Mouse (Mus musculus): ENCODE data around the gene Zfp354b. TPM values are rescaled to one million over a fixed set of nuclear protein-coding genes. Genes with fewer than 3 reads are reported as not detected.
A peak's percentile ranks its signal among the peaks of the same experiment; 100 is the strongest.

Zfp354b gene
- polyA plus RNA-seq, 1 experiment from 2014 or later, result 2.0 TPM

GRCm38 (mm10) chr11:50892441-50892840 is 39.0 kb downstream of the Zfp354b start:
- 47% methylated on average over 2 of the region's 2 CpGs for WGBS

GRCm38 (mm10) chr11:50887390-50888128 is 43.9 kb downstream of the Zfp354b start, which contains the start of gene Zfp454:
Gene Zfp454, minus strand, starts transcription at chr11:50887651.
- Histone ChIP-seq H3K27ac (ENCODE audit: low read length) (peak within 1 kb of the TSS; percentile 34; the same call in 1 of the 2 replicates), H3K4me3 (ENCODE audit: low read length) (peak within 1 kb of the TSS; percentile 52), H3K9ac (ENCODE audit: low read length) (peak within 1 kb of the TSS; percentile 64), H3K4me2 (ENCODE audit: low read depth, low read length) (peak within 1 kb of the TSS; percentile 75), H3K9me3 (ENCODE audit: control insufficient read depth, low read length) (peaks cover 3% of the 10 kb centered on the region; the same call in 1 of the 2 replicates), H3K27me3 (ENCODE audit: control insufficient read depth, insufficient read depth, low read depth, low read length) (no peaks in the 10 kb centered on the region), H3K4me1 (replicated peaks; ENCODE audit: control insufficient read depth, insufficient read depth, low read length) (peaks cover 6% of the 10 kb centered on the region; the same call in 1 of the 2 replicates), H3K36me3 (ENCODE audit: control insufficient read depth, insufficient read depth, low read length) (no peaks in the 10 kb centered on the region)
- peak; percentile 98 for ATAC-seq (ENCODE audit: low read depth)
- WGBS, result 4% methylated on average over 26 of the region's 26 CpGs

More at GRCm38 (mm10) chr11:50892441-50892840, 39.0 kb downstream of the Zfp354b start:
- Histone ChIP-seq H3K4me2 (ENCODE audit: low read depth, low read length) (no peak overlapping the region), H3K27me3 (ENCODE audit: control insufficient read depth, insufficient read depth, low read depth, low read length) (no peaks in the 10 kb centered on the region), H3K4me3 (ENCODE audit: low read length) (no peak overlapping the region), H3K9me3 (ENCODE audit: control insufficient read depth, low read length) (peaks cover 11% of the 10 kb centered on the region; the same call in 1 of the 2 replicates), H3K4me1 (replicated peaks; ENCODE audit: control insufficient read depth, insufficient read depth, low read length) (no peaks in the 10 kb centered on the region), H3K36me3 (ENCODE audit: control insufficient read depth, insufficient read depth, low read length) (no peaks in the 10 kb centered on the region), H3K9ac (ENCODE audit: low read length) (no peak overlapping the region), H3K27ac (ENCODE audit: low read length) (no peak overlapping the region)
- no peak for ATAC-seq (ENCODE audit: low read depth)

DNA sequence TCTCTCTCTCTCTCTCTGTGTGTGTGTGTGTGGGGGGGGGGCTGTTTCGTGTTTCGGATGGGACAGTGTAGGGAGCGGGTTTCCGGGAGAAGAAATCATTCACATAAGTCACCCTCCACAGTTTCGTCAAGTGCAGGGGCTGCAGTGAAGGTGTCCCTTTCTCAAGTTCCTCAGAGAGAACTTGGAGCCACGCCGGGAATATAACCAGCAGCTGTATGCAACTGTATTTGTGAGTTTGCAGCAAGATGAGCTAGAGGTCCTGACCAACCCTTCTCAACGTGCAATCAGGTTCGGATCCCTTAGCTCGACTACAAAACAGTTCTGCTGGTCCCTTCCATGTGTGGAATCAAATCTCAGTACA is 44.5 kb downstream of the Zfp354b start:
- no peaks in the 10 kb centered on the region for H3K27me3 ChIP-seq (ENCODE audit: control insufficient read depth, insufficient read depth, low read depth, low read length)
- no peaks in the 10 kb centered on the region for H3K9me3 ChIP-seq (ENCODE audit: control insufficient read depth, low read length)
- H3K36me3 ChIP-seq (ENCODE audit: control insufficient read depth, insufficient read depth, low read length), result 0 out of 2 replicates have a peak, but pooled peaks cover 2% of the 10 kb centered on the region
- H3K27ac ChIP-seq (ENCODE audit: low read length), result peak overlapping the region; percentile 34; the same call in 1 of the 2 replicates
- peak; percentile 27 for ATAC-seq (ENCODE audit: low read depth)
- peak overlapping the region; percentile 52 for H3K4me3 ChIP-seq (ENCODE audit: low read length)
- 4% methylated on average over 10 of the region's 10 CpGs for WGBS
- H3K4me2 ChIP-seq (ENCODE audit: low read depth, low read length), result peak overlapping the region; percentile 75
- peaks cover 6% of the 10 kb centered on the region; the same call in 1 of the 2 replicates for H3K4me1 ChIP-seq (replicated peaks; ENCODE audit: control insufficient read depth, insufficient read depth, low read length)
- H3K9ac ChIP-seq (ENCODE audit: low read length), result peak overlapping the region; percentile 64

- Histone ChIP-seq H3K36me3 (ENCODE audit: control insufficient read depth, insufficient read depth, low read length) (0 out of 2 replicates have a peak, but pooled peaks cover 2% of the 10 kb centered on the region), H3K4me1 (replicated peaks; ENCODE audit: control insufficient read depth, insufficient read depth, low read length) (peaks cover 6% of the 10 kb centered on the region; the same call in 1 of the 2 replicates), H3K27me3 (ENCODE audit: control insufficient read depth, insufficient read depth, low read depth, low read length) (no peaks in the 10 kb centered on the region), H3K9me3 (ENCODE audit: control insufficient read depth, low read length) (no peaks in the 10 kb centered on the region), H3K4me3 (ENCODE audit: low read length) (peak overlapping the region; percentile 52), H3K4me2 (ENCODE audit: low read depth, low read length) (peak overlapping the region; percentile 75), H3K9ac (ENCODE audit: low read length) (peak overlapping the region; percentile 64), H3K27ac (ENCODE audit: low read length) (no peak overlapping the region)
- WGBS, result 36% methylated on average over 8 of the region's 8 CpGs
- ATAC-seq (ENCODE audit: low read depth), result no peak
These were observed 45.1 kb downstream of the Zfp354b start for GRCm38 (mm10) chr11:50886231-50886932.

- peaks cover 10% of the 10 kb centered on the region for H3K36me3 ChIP-seq (ENCODE audit: control insufficient read depth, insufficient read depth, low read length)
- no peaks in the 10 kb centered on the region for H3K9me3 ChIP-seq (ENCODE audit: control insufficient read depth, low read length)
- H3K4me3 ChIP-seq (ENCODE audit: low read length), result no peak overlapping the region
- H3K27ac ChIP-seq (ENCODE audit: low read length), result no peak overlapping the region
- H3K4me1 ChIP-seq (replicated peaks; ENCODE audit: control insufficient read depth, insufficient read depth, low read length), result peaks cover 6% of the 10 kb centered on the region; the same call in 1 of the 2 replicates
- 85% methylated on average over 3 of the region's 3 CpGs for WGBS
- H3K27me3 ChIP-seq (ENCODE audit: control insufficient read depth, insufficient read depth, low read depth, low read length), result no peaks in the 10 kb centered on the region
- H3K4me2 ChIP-seq (ENCODE audit: low read depth, low read length), result no peak overlapping the region
- H3K9ac ChIP-seq (ENCODE audit: low read length), result no peak overlapping the region
- ATAC-seq (ENCODE audit: low read depth), result no peak
These were observed 47.7 kb downstream of the Zfp354b start for GRCm38 (mm10) chr11:50883756-50884155.

GRCm38 (mm10) chr11:50878641-50879040 is 52.8 kb downstream of the Zfp354b start:
- Histone ChIP-seq H3K9me3 (ENCODE audit: control insufficient read depth, low read length) (peaks cover 4% of the 10 kb centered on the region; the same call in 1 of the 2 replicates), H3K36me3 (ENCODE audit: control insufficient read depth, insufficient read depth, low read length) (peaks cover 27% of the 10 kb centered on the region), H3K4me1 (replicated peaks; ENCODE audit: control insufficient read depth, insufficient read depth, low read length) (no peaks in the 10 kb centered on the region), H3K9ac (ENCODE audit: low read length) (no peak overlapping the region), H3K27me3 (ENCODE audit: control insufficient read depth, insufficient read depth, low read depth, low read length) (no peaks in the 10 kb centered on the region), H3K4me3 (ENCODE audit: low read length) (no peak overlapping the region), H3K27ac (ENCODE audit: low read length) (no peak overlapping the region), H3K4me2 (ENCODE audit: low read depth, low read length) (no peak overlapping the region)
- WGBS, result 85% methylated on average over 3 of the region's 3 CpGs
- ATAC-seq (ENCODE audit: low read depth), result no peak

Other genes with a start within 250 kb of the Zfp354b start
- 19.3 and 24.7 TPM in 2 replicates for gene Zfp354c, start 103.9 kb downstream of the Zfp354b start, polyA plus RNA-seq (2015; fragmentation: Nextera tagmentation; extraction: Ambion mirVana)
- 0.45 and 0.63 TPM in 2 replicates for gene Zfp879, start 90.1 kb downstream of the Zfp354b start, polyA plus RNA-seq (2015; fragmentation: Nextera tagmentation; extraction: Ambion mirVana)
- gene Grm6, start 80.9 kb downstream of the Zfp354b start, polyA plus RNA-seq (2015; fragmentation: Nextera tagmentation; extraction: Ambion mirVana), result not detected in 2 replicates
- 7.3 and 8.3 TPM in 2 replicates for gene Zfp454, start 44.0 kb downstream of the Zfp354b start, polyA plus RNA-seq (2015; fragmentation: Nextera tagmentation; extraction: Ambion mirVana)
- 11.1 and 11.4 TPM in 2 replicates for gene Zfp2, start 15.5 kb downstream of the Zfp354b start, polyA plus RNA-seq (2015; fragmentation: Nextera tagmentation; extraction: Ambion mirVana)
- gene 4933414I15Rik, start 12.1 kb upstream of the Zfp354b start, polyA plus RNA-seq (2015; fragmentation: Nextera tagmentation; extraction: Ambion mirVana), result not detected in 2 replicates
- gene Prop1, start 22.1 kb upstream of the Zfp354b start, polyA plus RNA-seq (2015; fragmentation: Nextera tagmentation; extraction: Ambion mirVana), result not detected in 2 replicates
- gene Olfr1378, start 34.9 kb upstream of the Zfp354b start, polyA plus RNA-seq (2015; fragmentation: Nextera tagmentation; extraction: Ambion mirVana), result not detected in 2 replicates
- not detected in 2 replicates for gene Olfr1377, start 50.3 kb upstream of the Zfp354b start, polyA plus RNA-seq (2015; fragmentation: Nextera tagmentation; extraction: Ambion mirVana)
- gene Olfr51, start 72.0 kb upstream of the Zfp354b start, polyA plus RNA-seq (2015; fragmentation: Nextera tagmentation; extraction: Ambion mirVana), result not detected in 2 replicates
- gene Olfr54, start 82.6 kb upstream of the Zfp354b start, polyA plus RNA-seq (2015; fragmentation: Nextera tagmentation; extraction: Ambion mirVana), result not detected in 2 replicates
- gene Olfr1375, start 116.5 kb upstream of the Zfp354b start, polyA plus RNA-seq (2015; fragmentation: Nextera tagmentation; extraction: Ambion mirVana), result not detected in 2 replicates
- gene Zfp354a, start 127.6 kb upstream of the Zfp354b start, polyA plus RNA-seq (2015; fragmentation: Nextera tagmentation; extraction: Ambion mirVana), result 8.7 and 9.5 TPM in 2 replicates